Mouse (Mus musculus) spleen, adult 2 months (tissue): ENCODE measurements around the gene Csrp3. TPM values are rescaled to one million over a fixed set of nuclear protein-coding genes. Genes with fewer than 3 reads are reported as not detected.

Source experiments
- DNase-seq, 2 experiments: peaks; one replicate each; pipeline versions ENCODE4 v3.0.0 to v3.0.0-alpha.2; 2012 to 2021; ENCODE audit warnings: low spot score in 2 of 2, low read depth in 1 of 2
- H3K27ac ChIP-seq: fragments of 200-500 bp; 2 replicates; pipeline ENCODE4 v1.5.1; 2012; ENCODE audit warnings: low read length, inconsistent platforms; ENCODE audit not compliant: insufficient read depth
- H3K27me3 ChIP-seq: fragments of 200-500 bp; 2 replicates; pipeline ENCODE4 v1.6.1; 2012; ENCODE audit warnings: mild to moderate bottlenecking, moderate library complexity, low read length, inconsistent platforms; ENCODE audit not compliant: control insufficient read depth, insufficient read depth
- H3K36me3 ChIP-seq: fragments of 200-500 bp; 2 replicates; pipeline ENCODE4 v1.6.1; 2012; ENCODE audit warnings: mild to moderate bottlenecking, low read length, inconsistent platforms; ENCODE audit not compliant: control insufficient read depth, insufficient read depth
- H3K4me1 ChIP-seq: fragments of 200-500 bp; 2 replicates; pipeline ENCODE4 v1.6.1; 2011; ENCODE audit warnings: inconsistent platforms; ENCODE audit not compliant: control insufficient read depth, insufficient read depth, insufficient read length
- H3K4me3 ChIP-seq: fragments of 200-500 bp; 2 replicates; pipeline ENCODE4 v1.5.1; 2011; ENCODE audit warnings: mild to moderate bottlenecking, inconsistent platforms; ENCODE audit not compliant: insufficient read depth, insufficient read length; ENCODE audit errors: extremely low read depth
- CTCF ChIP-seq: fragments of 200-500 bp; IDR thresholded peaks from 2 replicates; pipeline ENCODE4 v1.5.1; 2011; ENCODE audit warnings: mild to moderate bottlenecking, inconsistent platforms; ENCODE audit not compliant: insufficient read depth, insufficient read length, insufficient replicate concordance; ENCODE audit errors: extremely low read depth
- POLR2A ChIP-seq: fragments of 200-500 bp; IDR thresholded peaks from 2 replicates; pipeline ENCODE4 v1.6.1; 2011; ENCODE audit warnings: low read depth, low read length, inconsistent platforms
- WGBS: fragments of 180-500 bp; shearing (Covaris S2); methylation state at CpG from one replicate; pipeline ENCODE4 v1.1.7; 2018; 5-methylcytosine and 5-hydroxymethylcytosine counted together
- polyA plus RNA-seq: library from polyadenylated mRNA; depleted of rRNA; stranded (reverse); fragments of >200 nt; gene quantifications from 2 replicates; pipeline ENCODE4 v1.2.3, GENCODE M21; 2012

Csrp3 gene
- polyA plus RNA-seq, 1 experiment, result 0.07 TPM

DNA sequence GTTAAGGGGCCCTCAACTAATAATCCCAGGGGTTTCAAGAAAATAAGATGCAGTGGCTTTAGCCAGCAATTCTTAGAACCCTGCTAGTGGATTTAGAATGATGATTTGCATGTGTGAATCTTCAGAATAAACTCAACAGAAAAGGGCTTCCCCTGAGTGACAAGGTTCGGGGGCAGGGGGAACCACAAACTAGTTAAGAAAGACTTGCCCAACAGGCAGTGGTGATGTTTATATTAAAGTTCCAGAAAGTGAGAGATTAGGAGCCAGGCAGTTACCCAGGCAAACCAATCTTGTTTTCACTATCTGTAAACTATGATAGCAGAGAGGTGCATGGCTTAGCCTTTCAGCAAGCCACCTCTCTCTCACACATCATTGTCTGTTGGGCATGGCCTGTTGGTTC, 15.1 kb downstream of the Csrp3 start:
- 52% methylated on average over 1 of the region's 1 CpGs for WGBS
- H3K4me1 ChIP-seq, result peaks cover 3% of the 10 kb centered on the region; the same call in 1 of the 2 replicates

GRCm38 (mm10) chr7:48830395-48830794, 17.4 kb downstream of the Csrp3 start:
- H3K27ac ChIP-seq, result no peak overlapping the region
- no peak for DNase-seq
- 64% methylated on average over 2 of the region's 2 CpGs for WGBS
- TF ChIP-seq CTCF (no peak), POLR2A (no peak)
- no peaks in the 10 kb centered on the region for H3K27me3 ChIP-seq
- H3K36me3 ChIP-seq, result peaks cover 21% of the 10 kb centered on the region
- no peak overlapping the region for H3K4me3 ChIP-seq
- H3K4me1 ChIP-seq, result no peaks in the 10 kb centered on the region

More for the DNA sequence above, 15.1 kb downstream of the Csrp3 start:
- peaks cover 1% of the 10 kb centered on the region; the same call in 1 of the 2 replicates for H3K36me3 ChIP-seq
- no peak overlapping the region for H3K4me3 ChIP-seq
- no peak overlapping the region for H3K27ac ChIP-seq
- no peak for TF ChIP-seq POLR2A
- H3K27me3 ChIP-seq, result no peaks in the 10 kb centered on the region
- no peak for DNase-seq

DNA sequence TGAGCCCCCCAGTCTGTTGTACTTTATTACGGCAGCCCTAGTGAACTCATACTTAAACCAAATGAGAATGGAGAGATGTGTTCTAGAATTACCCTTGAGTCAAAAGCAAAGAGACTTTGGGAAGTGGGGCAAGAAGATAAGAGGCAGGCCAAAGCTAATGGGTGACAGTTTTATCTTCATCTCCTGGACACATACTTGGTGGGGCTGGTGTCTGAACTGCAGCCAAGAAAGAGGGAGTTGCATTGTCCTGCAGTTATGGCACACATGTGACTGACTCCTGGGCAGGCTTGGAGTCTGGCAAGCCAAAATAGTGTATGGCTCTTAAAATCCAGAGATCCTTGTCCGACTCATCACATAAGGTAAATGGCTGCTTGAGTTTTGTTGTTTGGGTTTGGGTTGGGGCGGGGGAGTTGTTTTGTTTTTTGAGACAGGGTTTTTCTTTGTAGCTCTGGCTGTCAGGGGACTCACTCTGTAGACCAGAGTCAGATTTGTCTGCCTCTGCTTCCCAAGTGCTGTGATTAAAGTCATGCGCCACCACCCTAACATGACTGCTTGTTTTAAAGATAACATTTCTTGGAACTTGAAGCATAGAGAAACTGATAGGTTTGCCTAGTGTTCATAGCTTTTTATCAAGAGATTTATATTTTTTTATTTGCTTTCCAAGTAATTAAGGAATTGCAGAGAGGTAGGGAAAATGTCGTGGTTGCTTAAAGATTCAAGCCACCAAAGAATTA, 18.5 kb downstream of the Csrp3 start:
- H3K36me3 ChIP-seq, result peaks cover 30% of the 10 kb centered on the region
- no peak overlapping the region for H3K4me3 ChIP-seq

GRCm38 (mm10) chr7:48825170-48825569, 22.7 kb downstream of the Csrp3 start:
- DNase-seq, result no peak
- TF ChIP-seq POLR2A (no peak), CTCF (no peak)
- H3K4me1 ChIP-seq, result no peaks in the 10 kb centered on the region
- peaks cover 57% of the 10 kb centered on the region for H3K36me3 ChIP-seq
- H3K27ac ChIP-seq, result no peak overlapping the region
- H3K4me3 ChIP-seq, result no peak overlapping the region
- no peaks in the 10 kb centered on the region for H3K27me3 ChIP-seq
- WGBS, result 91% methylated on average over 6 of the region's 6 CpGs

More for the DNA sequence above, 18.5 kb downstream of the Csrp3 start:
- WGBS, result 80% methylated on average over 5 of the region's 5 CpGs
- TF ChIP-seq POLR2A, result no peak
- no peak for TF ChIP-seq CTCF
- Histone ChIP-seq H3K27me3 (no peaks in the 10 kb centered on the region), H3K27ac (no peak overlapping the region), H3K4me1 (no peaks in the 10 kb centered on the region)
- DNase-seq, result no peak

DNA sequence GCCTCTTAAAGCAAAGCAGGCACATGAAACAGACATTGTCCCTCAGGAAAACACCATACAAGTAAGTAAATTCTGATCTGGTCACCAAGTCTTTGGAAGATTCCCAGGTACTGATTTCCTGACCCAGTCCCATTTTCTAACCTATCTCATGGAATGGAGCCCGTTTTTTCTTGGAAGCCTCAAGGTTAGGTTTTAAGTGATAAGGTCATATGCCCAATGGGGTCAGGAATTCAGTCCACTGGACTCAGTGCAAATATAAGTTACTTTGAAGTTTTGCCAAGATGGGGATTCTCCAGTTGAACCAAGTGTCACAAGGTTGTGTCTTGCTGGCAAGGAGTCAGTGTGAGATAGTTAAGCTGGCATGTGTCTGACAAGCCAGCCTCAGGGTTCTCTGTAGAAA, 23.2 kb downstream of the Csrp3 start:
- no peaks in the 10 kb centered on the region for H3K4me1 ChIP-seq
- TF ChIP-seq CTCF (no peak), POLR2A (no peak)
- H3K36me3 ChIP-seq, result peaks cover 60% of the 10 kb centered on the region
- H3K27me3 ChIP-seq, result no peaks in the 10 kb centered on the region
- H3K4me3 ChIP-seq, result no peak overlapping the region
- WGBS, result 94% methylated on average over 1 of the region's 1 CpGs
- no peak for DNase-seq
- H3K27ac ChIP-seq, result no peak overlapping the region

- WGBS, result 94% methylated on average over 3 of the region's 3 CpGs
- TF ChIP-seq CTCF, result no peak
- no peak for TF ChIP-seq POLR2A
- peaks cover 67% of the 10 kb centered on the region for H3K36me3 ChIP-seq
Observed at GRCm38 (mm10) chr7:48823621-48824020, 24.2 kb downstream of the Csrp3 start.

GRCm38 (mm10) chr7:48821654-48822053, 26.2 kb downstream of the Csrp3 start:
- WGBS, result 95% methylated on average over 5 of the region's 5 CpGs
- TF ChIP-seq CTCF, result no peak
- no peak for TF ChIP-seq POLR2A

More at GRCm38 (mm10) chr7:48823621-48824020, 24.2 kb downstream of the Csrp3 start:
- no peak overlapping the region for H3K27ac ChIP-seq
- H3K27me3 ChIP-seq, result no peaks in the 10 kb centered on the region
- no peak for DNase-seq
- no peak overlapping the region for H3K4me3 ChIP-seq
- no peaks in the 10 kb centered on the region for H3K4me1 ChIP-seq

More at GRCm38 (mm10) chr7:48821654-48822053, 26.2 kb downstream of the Csrp3 start:
- Histone ChIP-seq H3K27ac (no peak overlapping the region), H3K4me3 (no peak overlapping the region), H3K4me1 (no peaks in the 10 kb centered on the region), H3K27me3 (no peaks in the 10 kb centered on the region), H3K36me3 (peaks cover 69% of the 10 kb centered on the region)
- DNase-seq, result no peak
